Mouse (Mus musculus) ES-E14 (cell line): ENCODE results near the gene Macf1. TPM values are rescaled to one million over a fixed set of nuclear protein-coding genes. Genes with fewer than 3 reads are reported as not detected.
A peak's percentile ranks its signal among the peaks of the same experiment; 100 is the strongest.
"Not testable (repeated sequence)": the region's sequence is repeated elsewhere in the genome, so short reads cannot be mapped to it uniquely, and the experiment has no call there.

Experiments
- DNase-seq: peaks from one replicate; pipeline ENCODE4 v3.0.0-alpha.2; 2013; ENCODE audit warnings: low read depth, low spot score
- H3K27ac ChIP-seq: 2 replicates; pipeline ENCODE4 v1.5.1; 2012; ENCODE audit warnings: low read depth, mild to moderate bottlenecking, low read length, moderate library complexity, mixed read lengths; ENCODE audit not compliant: poor library complexity, insufficient read depth, severe bottlenecking
- H3K36me3 ChIP-seq: 2 replicates; pipeline ENCODE4 v1.6.1; 2012; ENCODE audit warnings: mild to moderate bottlenecking, low read length, moderate library complexity, mixed read lengths; ENCODE audit not compliant: control insufficient read depth, poor library complexity, insufficient read depth, severe bottlenecking
- H3K4me1 ChIP-seq, 2 experiments: fragments of 150-350 bp in 1 of 2; sonication (generic) in 1 of 2; 2 replicates each; pipeline ENCODE4 v1.6.1; 2012; ENCODE audit warnings: low read length in 2 of 2, mild to moderate bottlenecking in 1 of 2, mixed read lengths in 1 of 2; ENCODE audit not compliant: control insufficient read depth in 2 of 2, insufficient read depth in 2 of 2, poor library complexity in 1 of 2
- H3K4me3 ChIP-seq, 2 experiments: fragments of 150-350 bp in 1 of 2; sonication (generic) in 1 of 2; 2 replicates each; pipeline ENCODE4 v1.5.1; 2012; ENCODE audit warnings: low read length in 2 of 2, low read depth in 1 of 2, mild to moderate bottlenecking in 1 of 2, mixed read lengths in 1 of 2; ENCODE audit not compliant: insufficient read depth in 1 of 2, poor library complexity in 1 of 2, severe bottlenecking in 1 of 2
- H3K9ac ChIP-seq: 2 replicates; pipeline ENCODE4 v1.6.1; 2012; ENCODE audit warnings: low read depth, mild to moderate bottlenecking, low read length, mixed read lengths; ENCODE audit not compliant: poor library complexity, insufficient read depth, severe bottlenecking
- H3K9me3 ChIP-seq: fragments of 150-350 bp; sonication (generic); 2 replicates; pipeline ENCODE4 v1.6.1; 2012; ENCODE audit warnings: low read depth, mild to moderate bottlenecking, low read length; ENCODE audit not compliant: control insufficient read depth, insufficient read depth
- CHD2 ChIP-seq: IDR thresholded peaks from 2 replicates; pipeline ENCODE4 v1.6.1; 2014; ENCODE audit warnings: mild to moderate bottlenecking, low read depth, low read length, inconsistent platforms
- HCFC1 ChIP-seq: IDR thresholded peaks from 2 replicates; pipeline ENCODE4 v1.6.1; 2012; ENCODE audit warnings: low read length, inconsistent platforms, borderline replicate concordance; ENCODE audit not compliant: insufficient read depth
- MAFK ChIP-seq: IDR thresholded peaks from 2 replicates; pipeline ENCODE4 v1.6.1; 2014; ENCODE audit warnings: mild to moderate bottlenecking, low read depth, low read length, inconsistent platforms; ENCODE audit not compliant: insufficient read depth
- ZC3H11A ChIP-seq: IDR thresholded peaks from 2 replicates; pipeline ENCODE4 v1.6.1; 2012; ENCODE audit warnings: low read depth, mild to moderate bottlenecking, inconsistent platforms, low read length, borderline replicate concordance
- ZNF384 ChIP-seq: IDR thresholded peaks from 2 replicates; pipeline ENCODE4 v1.6.1; 2012; ENCODE audit warnings: low read depth, low read length, inconsistent platforms
- in situ Hi-C, 2 experiments: fragments of 600-800 bp; cut with MboI; formaldehyde crosslinking; loops; one replicate each; pipeline ENCODE4 v1.15.1; 2025; ENCODE audit warnings: low sequenced_read_pairs in 2 of 2, inconsistent platforms in 1 of 2; ENCODE audit not compliant: unreplicated experiment in 2 of 2
- total RNA-seq: library from RNA; depleted of rRNA; stranded (reverse); fragments of 300-350 nt; gene quantifications from 2 replicates; pipeline ENCODE4 v1.2.3, GENCODE M21; 2012

Macf1 gene
- total RNA-seq, 1 experiment = 277 TPM

DNA sequence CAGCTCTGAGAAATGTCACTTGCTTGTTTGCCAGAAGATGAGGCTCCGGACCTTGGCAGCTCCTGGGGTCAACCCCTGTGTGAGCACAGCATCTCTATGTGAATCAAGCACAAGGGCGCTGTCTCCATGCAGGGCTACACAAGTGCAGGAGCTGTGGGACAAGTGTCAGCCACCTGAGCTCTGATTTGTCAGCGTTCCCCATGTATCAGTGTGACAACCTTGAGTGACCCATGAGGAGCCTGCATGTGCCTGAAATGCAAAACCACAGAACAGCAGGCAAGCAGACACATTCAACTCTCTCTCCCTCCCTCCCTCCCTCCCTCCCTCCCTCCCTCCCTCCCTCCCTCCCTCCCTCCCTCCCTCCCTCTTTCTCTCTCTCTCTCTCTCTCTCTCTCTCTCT, 356.5 kb downstream of the Macf1 start:
- H3K4me1 ChIP-seq = peaks cover 0 to 16% of the 10 kb centered on the region in 2 experiments; a peak in 2 of 4 replicates
- H3K4me3 ChIP-seq = no peak overlapping the region
- no peak for DNase-seq
- no peaks in the 10 kb centered on the region for H3K9me3 ChIP-seq
- H3K9ac ChIP-seq = no peak overlapping the region
- no peak overlapping the region for H3K27ac ChIP-seq
- in situ Hi-C loops = no loop called here
- no peak for TF ChIP-seq HCFC1
- no peak for TF ChIP-seq CHD2
- TF ChIP-seq MAFK = no peak
- TF ChIP-seq ZNF384 = no peak
- TF ChIP-seq ZC3H11A = no peak
- H3K36me3 ChIP-seq = no peaks in the 10 kb centered on the region; the same call in 1 of the 2 replicates

DNA sequence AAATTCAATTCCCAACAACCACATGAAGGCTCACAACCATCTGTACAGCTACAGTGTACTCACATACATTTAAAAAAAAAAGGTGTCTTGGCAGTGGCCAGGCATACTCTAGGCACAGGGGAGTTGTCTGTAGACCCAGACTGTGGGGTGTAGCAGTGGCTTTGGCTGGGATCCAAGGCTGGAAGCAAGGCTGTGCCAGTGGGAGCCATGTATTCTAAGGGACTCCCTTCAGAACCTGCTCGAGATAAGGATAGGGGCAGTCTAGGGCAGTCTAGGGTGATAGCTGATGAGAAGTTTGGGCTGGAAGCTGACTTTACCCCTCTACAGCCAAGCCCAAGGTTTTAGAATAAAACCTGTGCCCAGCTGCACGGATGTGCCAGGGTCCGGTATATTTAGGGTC, 358.1 kb downstream of the Macf1 start:
- Histone ChIP-seq H3K27ac (no peak overlapping the region), H3K9ac (no peak overlapping the region), H3K36me3 (no peaks in the 10 kb centered on the region; the same call in 1 of the 2 replicates), H3K4me3 (no peak overlapping the region), H3K4me1 (peaks cover 0 to 8% of the 10 kb centered on the region in 2 experiments; a peak in 2 of 4 replicates), H3K9me3 (no peaks in the 10 kb centered on the region)
- no peak for DNase-seq
- in situ Hi-C loops = no loop called here
- no peak for TF ChIP-seq ZNF384
- no peak for TF ChIP-seq MAFK
- TF ChIP-seq HCFC1 = no peak
- TF ChIP-seq ZC3H11A = no peak
- TF ChIP-seq CHD2 = no peak

GRCm38 (mm10) chr4:123323534-123323933, 360.6 kb downstream of the Macf1 start, which contains the start of gene Oxct2a:
Gene Oxct2a, minus strand, starts transcription at chr4:123323634.
- Histone ChIP-seq H3K4me3 (peak within 1 kb of the TSS; percentile 30 to 60; a peak in 2 of 4 replicates), H3K9me3 (no peaks in the 10 kb centered on the region)

DNA sequence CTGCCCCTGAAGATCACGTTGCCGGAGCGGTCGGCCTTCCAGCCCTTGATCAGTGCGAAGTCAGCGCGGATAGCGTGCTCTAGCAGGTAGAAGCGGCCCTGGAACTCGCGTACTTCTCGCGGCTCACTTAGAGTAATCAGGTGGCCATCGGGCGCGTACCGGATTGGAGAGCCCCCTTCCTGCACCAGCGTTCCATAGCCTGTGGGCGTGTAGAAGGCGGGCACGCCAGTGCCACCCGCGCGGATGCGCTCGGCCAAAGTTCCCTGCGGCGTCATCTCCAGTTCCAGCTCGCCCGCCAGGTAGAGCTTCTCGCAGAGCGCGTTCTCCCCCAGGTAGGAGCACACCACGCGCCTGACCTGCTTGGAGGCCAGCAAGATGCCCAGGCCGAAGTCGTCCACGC, 361.2 kb downstream of the Macf1 start:
- in situ Hi-C loops, H3K9me3 ChIP-seq, H3K36me3 ChIP-seq, H3K4me1 ChIP-seq, DNase-seq, H3K27ac ChIP-seq, H3K9ac ChIP-seq: not testable (repeated sequence)
- H3K4me3 ChIP-seq = peak overlapping the region; percentile 30 to 60; a peak in 1 of 4 replicates

More at GRCm38 (mm10) chr4:123323534-123323933, 360.6 kb downstream of the Macf1 start, which contains the start of gene Oxct2a:
- in situ Hi-C loops = no loop called here
- TF ChIP-seq CHD2 = no peak
- no peak for TF ChIP-seq HCFC1
- no peak for TF ChIP-seq MAFK
- TF ChIP-seq ZNF384 = no peak
- no peak for TF ChIP-seq ZC3H11A
- Histone ChIP-seq H3K9ac (no peak within 1 kb of the TSS), H3K27ac (no peak within 1 kb of the TSS), H3K36me3 (no peaks in the 10 kb centered on the region; the same call in 1 of the 2 replicates), H3K4me1 (peaks cover 0 to 2% of the 10 kb centered on the region in 2 experiments; a peak in 1 of 4 replicates)
- DNase-seq = no peak

- TF ChIP-seq HCFC1 = no peak
- no peak for TF ChIP-seq ZNF384
- TF ChIP-seq MAFK = no peak
- no peak for TF ChIP-seq ZC3H11A
- TF ChIP-seq CHD2 = no peak
- H3K4me1 ChIP-seq = no peaks in the 10 kb centered on the region
- no peak overlapping the region for H3K27ac ChIP-seq
- in situ Hi-C loops = no loop called here
- DNase-seq = no peak
- no peaks in the 10 kb centered on the region for H3K9me3 ChIP-seq
- H3K9ac ChIP-seq = no peak overlapping the region
- no peaks in the 10 kb centered on the region for H3K36me3 ChIP-seq
- H3K4me3 ChIP-seq = no peak overlapping the region
Observed at GRCm38 (mm10) chr4:123314497-123314896, 369.7 kb downstream of the Macf1 start.
